Mouse (Mus musculus) liver, embryonic 11.5 days (tissue): Measurements from ENCODE around the gene Cd52. TPM values are rescaled to one million over a fixed set of nuclear protein-coding genes. Genes with fewer than 3 reads are reported as not detected.

Experiments
- ATAC-seq: fragments of 200-750 bp; cut with Nextera tagmentation; replicated peaks from 2 replicates; pipeline ENCODE4 v1.8.0; 2017; ENCODE audit warnings: moderate number of reproducible peaks, mild to moderate bottlenecking, moderate TSS enrichment, moderate library complexity; ENCODE audit not compliant: low FRiP score
- DNase-seq: peaks from one replicate; pipeline ENCODE4 v3.0.0-alpha.2; 2017; ENCODE audit warnings: low spot score
- H3K27ac ChIP-seq: fragments of 300-500 bp; sonication (generic); 2 replicates; pipeline ENCODE4 v1.5.1; 2014; ENCODE audit warnings: mild to moderate bottlenecking, low read depth, low read length, control low read depth
- H3K27me3 ChIP-seq: fragments of 300-500 bp; sonication (generic); replicated peaks from 2 replicates; pipeline ENCODE4 v1.6.1; 2014; ENCODE audit warnings: low read length, mixed read lengths; ENCODE audit not compliant: control insufficient read depth, insufficient read depth
- H3K36me3 ChIP-seq: fragments of 300-500 bp; sonication (generic); 2 replicates; pipeline ENCODE4 v1.6.1; 2014; ENCODE audit warnings: mild to moderate bottlenecking, low read length, moderate library complexity, mixed read lengths; ENCODE audit not compliant: control insufficient read depth, insufficient read depth
- H3K4me1 ChIP-seq: fragments of 300-500 bp; sonication (generic); replicated peaks from 2 replicates; pipeline ENCODE4 v1.6.1; 2014; ENCODE audit warnings: low read length, mixed read lengths; ENCODE audit not compliant: control insufficient read depth, insufficient read depth
- H3K4me2 ChIP-seq: fragments of 300-500 bp; sonication (generic); 2 replicates; pipeline ENCODE4 v1.6.1; 2014; ENCODE audit warnings: mild to moderate bottlenecking, control low read depth, moderate library complexity
- H3K4me3 ChIP-seq: fragments of 300-500 bp; sonication (generic); 2 replicates; pipeline ENCODE4 v1.5.1; 2014; ENCODE audit warnings: low read depth, low read length, control low read depth
- H3K9ac ChIP-seq: fragments of 300-500 bp; sonication (generic); 2 replicates; pipeline ENCODE4 v1.6.1; 2014; ENCODE audit warnings: low read depth, low read length, control low read depth
- H3K9me3 ChIP-seq: fragments of 300-500 bp; sonication (generic); 2 replicates; pipeline ENCODE4 v1.6.1; 2016; ENCODE audit warnings: low read length, inconsistent platforms, mixed read lengths; ENCODE audit not compliant: control insufficient read depth
- WGBS: fragments of 180-500 bp; shearing (Covaris S2); extraction: QIAGEN DNeasy Blood & Tissue Kit; methylation state at CpG from one replicate; pipeline ENCODE4 v1.1.7; 2014; 5-methylcytosine and 5-hydroxymethylcytosine counted together
- polyA plus RNA-seq: library from polyadenylated mRNA; unstranded; fragments of >200 nt; fragmentation: Nextera tagmentation; extraction: Ambion mirVana; gene quantifications from 2 replicates; pipeline ENCODE4 v1.2.1, GENCODE M21; 2014

Cd52 gene
- polyA plus RNA-seq, 1 experiment from 2014 or later = 16.4 TPM

DNA sequence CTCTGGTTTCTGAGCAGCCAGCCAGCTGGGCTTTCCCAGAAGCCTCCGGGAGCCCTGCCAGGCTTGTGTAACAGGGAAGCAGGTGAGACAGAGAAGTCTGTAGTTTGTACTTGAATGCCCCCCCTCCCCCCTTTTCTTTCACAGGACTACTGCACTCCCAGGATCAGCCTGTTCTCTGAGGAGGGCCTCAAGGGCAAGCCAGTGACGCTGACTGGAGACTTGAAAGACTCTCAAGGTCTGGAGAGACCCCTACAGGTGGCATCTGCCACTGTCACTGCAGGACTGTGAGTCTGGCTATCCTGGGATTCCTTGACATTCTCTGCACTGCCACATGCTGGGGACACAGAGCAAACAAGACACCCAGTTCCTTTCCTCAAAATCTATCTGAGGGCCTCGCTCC is 16.2 kb downstream of the Cd52 start:
- ATAC-seq (no peak), DNase-seq (no peak)
- 19% methylated on average over 3 of the region's 3 CpGs for WGBS
- Histone ChIP-seq H3K9ac (no peak overlapping the region), H3K4me2 (no peak overlapping the region), H3K27me3 (peaks cover 4% of the 10 kb centered on the region; the same call in 1 of the 2 replicates), H3K27ac (no peak overlapping the region), H3K4me3 (no peak overlapping the region), H3K36me3 (no peaks in the 10 kb centered on the region), H3K4me1 (peaks cover 13% of the 10 kb centered on the region), H3K9me3 (no peaks in the 10 kb centered on the region)

DNA sequence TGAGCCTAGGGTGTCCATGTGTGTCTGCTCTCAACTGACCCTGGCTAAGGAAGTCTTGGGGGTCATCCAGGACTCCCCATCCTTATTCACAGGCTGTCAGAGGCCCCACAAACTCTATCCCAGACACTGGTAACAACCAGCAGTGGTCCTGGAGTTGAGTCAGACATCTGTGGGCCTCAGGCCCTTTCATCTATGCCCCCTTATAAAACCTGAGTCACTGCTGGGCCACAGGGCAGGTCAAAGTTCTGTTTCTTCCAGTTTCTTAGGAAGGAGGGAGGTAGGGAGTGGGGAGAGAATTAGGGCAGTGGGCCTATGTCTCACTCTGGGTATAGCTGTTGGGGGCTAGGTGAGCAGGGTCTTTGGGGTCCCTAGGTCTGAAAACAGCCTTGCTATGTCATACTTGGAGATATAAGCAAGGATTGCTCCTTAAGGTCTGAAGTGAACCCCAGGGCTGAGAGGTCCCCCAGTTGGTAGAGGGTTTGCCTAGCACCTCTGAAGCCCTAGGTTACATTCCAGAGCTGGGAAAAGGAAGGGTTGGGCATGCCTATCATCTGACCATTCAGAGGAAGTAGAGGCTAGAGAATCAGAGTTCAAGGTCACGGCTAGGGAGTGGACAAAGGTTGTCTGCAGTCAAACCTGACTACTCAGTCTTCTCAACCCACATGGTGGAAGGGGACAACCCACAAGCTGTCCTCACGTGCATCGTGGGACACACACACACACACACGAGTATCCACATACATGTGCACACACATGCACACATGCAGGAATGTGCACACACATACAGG is 25.9 kb downstream of the Cd52 start:
- 74% methylated on average over 4 of the region's 4 CpGs for WGBS
- Histone ChIP-seq H3K36me3 (no peaks in the 10 kb centered on the region), H3K27ac (no peak overlapping the region), H3K27me3 (peaks cover 21% of the 10 kb centered on the region), H3K4me2 (no peak overlapping the region), H3K9me3 (no peaks in the 10 kb centered on the region), H3K4me1 (no peaks in the 10 kb centered on the region), H3K9ac (no peak overlapping the region), H3K4me3 (no peak overlapping the region)
- DNase-seq (no peak), ATAC-seq (no peak)

DNA sequence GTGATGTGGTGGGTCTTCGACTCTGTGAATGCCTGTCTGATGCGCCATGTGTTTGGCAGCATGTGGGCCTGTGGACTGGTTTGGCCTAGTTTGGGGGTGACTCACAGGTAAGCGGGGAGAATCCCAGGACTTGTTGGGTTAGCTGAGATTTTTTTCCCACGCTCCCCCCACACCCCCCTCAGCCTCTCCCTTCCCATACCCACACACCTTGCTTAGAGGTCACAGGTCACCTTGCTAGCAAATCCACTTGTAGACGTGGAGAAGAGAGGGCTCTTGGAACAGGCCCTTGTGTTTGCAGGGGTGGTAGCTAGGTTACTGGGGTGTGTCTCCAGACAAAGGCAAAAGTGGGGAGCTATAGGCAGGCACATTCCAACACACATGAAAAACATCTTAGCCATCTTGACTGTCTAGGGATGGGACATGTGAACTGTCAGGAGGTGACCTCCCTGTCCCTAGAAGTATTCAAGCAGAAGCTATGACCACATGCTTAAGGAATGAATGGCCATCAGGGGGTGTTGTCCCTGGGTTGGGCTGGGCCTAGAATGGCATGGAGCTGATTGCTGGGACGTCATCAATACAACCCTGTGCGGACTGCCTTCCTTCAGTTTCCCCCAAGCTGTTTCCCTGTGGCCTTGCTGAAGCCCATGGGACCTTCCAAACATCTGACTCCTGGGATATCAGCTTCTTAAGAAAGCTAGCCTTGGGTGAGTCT is 26.9 kb downstream of the Cd52 start:
- ATAC-seq (no peak), DNase-seq (no peak)
- no peaks in the 10 kb centered on the region for H3K36me3 ChIP-seq
- H3K9me3 ChIP-seq = no peaks in the 10 kb centered on the region
- no peak overlapping the region for H3K27ac ChIP-seq
- no peaks in the 10 kb centered on the region for H3K4me1 ChIP-seq
- no peak overlapping the region for H3K4me3 ChIP-seq
- H3K4me2 ChIP-seq = no peak overlapping the region
- peaks cover 25% of the 10 kb centered on the region for H3K27me3 ChIP-seq
- H3K9ac ChIP-seq = no peak overlapping the region
- 80% methylated on average over 7 of the region's 7 CpGs for WGBS

DNA sequence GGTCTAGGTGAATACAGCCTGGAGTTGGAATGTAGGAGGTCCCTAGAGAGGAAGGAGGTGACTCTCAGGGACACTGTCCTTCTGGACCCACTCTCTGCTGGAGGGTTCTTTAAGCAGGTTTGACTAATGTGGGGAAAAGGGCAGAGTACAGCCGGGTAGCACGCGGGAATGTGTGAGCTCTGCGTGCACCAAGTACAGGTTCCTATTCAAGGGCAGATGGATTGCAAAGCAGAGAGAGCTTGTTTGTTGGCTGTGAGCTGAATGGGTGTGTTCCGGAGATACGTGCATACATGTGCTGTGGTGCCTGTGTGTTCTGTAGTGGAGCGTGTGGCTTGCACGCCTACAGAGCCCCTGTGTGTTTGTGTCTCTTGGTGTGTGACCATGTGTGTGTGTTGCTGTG is 27.5 kb downstream of the Cd52 start:
- Histone ChIP-seq H3K4me1 (peaks cover 3% of the 10 kb centered on the region), H3K4me3 (no peak overlapping the region), H3K27ac (no peak overlapping the region), H3K9ac (no peak overlapping the region), H3K27me3 (peaks cover 25% of the 10 kb centered on the region), H3K36me3 (no peaks in the 10 kb centered on the region), H3K9me3 (no peaks in the 10 kb centered on the region), H3K4me2 (no peak overlapping the region)
- 87% methylated on average over 8 of the region's 8 CpGs for WGBS
- DNase-seq (no peak), ATAC-seq (no peak)

DNA sequence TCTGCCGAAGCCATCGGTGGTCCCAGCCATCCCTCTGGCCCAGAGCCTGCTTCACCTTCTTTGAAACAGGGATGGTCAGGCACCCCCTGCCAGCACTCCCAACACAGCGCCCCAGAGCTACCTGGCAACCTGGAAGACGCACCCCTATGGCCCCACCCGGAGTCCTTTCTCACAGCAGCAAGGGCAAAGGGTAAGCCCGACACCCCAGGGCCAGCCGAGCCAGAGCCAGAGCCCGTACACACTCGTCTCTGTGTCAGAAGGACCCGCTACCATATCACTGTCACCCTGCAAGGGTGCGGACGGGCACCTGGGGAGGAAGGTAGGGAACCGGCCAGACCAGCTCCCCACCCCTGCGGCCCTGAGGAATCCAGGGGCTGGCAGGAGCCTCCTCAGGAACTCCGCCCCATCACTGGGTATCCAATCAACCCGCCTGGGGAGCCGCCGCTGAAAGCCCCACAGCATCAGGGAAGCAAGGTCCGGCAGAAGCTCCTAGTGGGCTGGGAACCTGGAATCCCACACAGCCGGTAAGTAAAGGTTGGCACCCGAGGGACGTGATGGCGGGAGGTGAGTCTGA is 29.4 kb downstream of the Cd52 start:
- 28% methylated on average over 23 of the region's 23 CpGs for WGBS
- no peaks in the 10 kb centered on the region for H3K9me3 ChIP-seq
- H3K27me3 ChIP-seq = peaks cover 25% of the 10 kb centered on the region
- H3K4me2 ChIP-seq = no peak overlapping the region; the same call in 1 of the 2 replicates
- ATAC-seq (no peak), DNase-seq (no peak)
- no peaks in the 10 kb centered on the region for H3K36me3 ChIP-seq
- no peak overlapping the region for H3K27ac ChIP-seq
- no peak overlapping the region for H3K4me3 ChIP-seq
- H3K4me1 ChIP-seq = peaks cover 9% of the 10 kb centered on the region
- H3K9ac ChIP-seq = no peak overlapping the region

DNA sequence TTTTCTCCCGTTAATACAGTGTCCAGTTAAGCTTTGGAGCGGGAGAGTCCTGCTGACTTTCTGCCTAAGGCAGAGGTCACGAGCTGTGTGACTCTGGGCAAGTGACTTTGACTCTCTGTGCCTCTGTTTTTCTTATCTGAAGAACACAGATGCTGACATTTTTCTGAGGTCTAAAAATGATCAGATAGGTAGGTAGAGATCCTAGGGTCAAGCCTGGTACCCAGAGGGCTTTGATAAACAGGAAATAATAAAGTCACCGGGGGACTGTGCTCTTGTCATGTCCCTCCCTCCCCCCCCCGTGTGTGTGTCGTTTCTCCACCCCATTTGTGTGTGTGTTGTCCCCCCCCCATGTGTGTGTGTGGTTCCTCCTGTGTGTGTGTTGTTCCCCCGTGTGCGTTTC is 32.3 kb downstream of the Cd52 start:
- WGBS = 43% methylated on average over 8 of the region's 8 CpGs
- H3K9ac ChIP-seq = no peak overlapping the region
- H3K27me3 ChIP-seq = peaks cover 31% of the 10 kb centered on the region
- ATAC-seq = no peak
- no peak for DNase-seq
- no peak overlapping the region for H3K27ac ChIP-seq
- no peak overlapping the region for H3K4me2 ChIP-seq
- peaks cover 12% of the 10 kb centered on the region for H3K4me1 ChIP-seq
- no peaks in the 10 kb centered on the region for H3K36me3 ChIP-seq
- H3K4me3 ChIP-seq = no peak overlapping the region
- H3K9me3 ChIP-seq = no peaks in the 10 kb centered on the region

DNA sequence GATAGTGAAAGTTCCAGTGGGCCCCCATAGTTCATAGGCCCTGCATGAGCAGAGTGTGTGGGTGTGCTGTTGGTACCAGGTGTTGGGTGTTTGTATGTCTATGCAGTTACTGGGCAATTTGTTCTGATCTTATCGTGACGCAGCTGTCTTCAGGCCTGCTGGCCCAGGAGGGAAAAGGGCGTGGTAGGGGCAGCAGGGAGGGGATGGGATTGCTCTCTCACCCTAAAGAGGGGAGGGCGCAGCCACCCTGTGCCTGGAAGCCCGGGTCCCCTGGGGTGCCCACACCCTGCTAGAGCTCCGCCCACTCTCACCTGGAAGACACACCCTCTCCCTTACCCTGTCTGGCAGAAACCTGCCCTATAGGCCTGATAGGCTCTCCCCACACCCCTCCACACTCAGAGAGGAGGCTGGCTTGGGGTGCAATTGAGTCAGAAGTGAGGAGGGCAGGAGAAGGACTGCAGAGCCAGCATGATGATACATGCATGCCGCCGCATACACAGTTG is 32.9 kb downstream of the Cd52 start:
- Histone ChIP-seq H3K4me2 (no peak overlapping the region), H3K4me3 (no peak overlapping the region), H3K36me3 (no peaks in the 10 kb centered on the region), H3K9ac (no peak overlapping the region), H3K27me3 (peaks cover 31% of the 10 kb centered on the region), H3K9me3 (no peaks in the 10 kb centered on the region), H3K4me1 (peaks cover 12% of the 10 kb centered on the region), H3K27ac (no peak overlapping the region)
- no peak; the same call in 1 of the 2 replicates for ATAC-seq
- 52% methylated on average over 8 of the region's 8 CpGs for WGBS
- DNase-seq = no peak

DNA sequence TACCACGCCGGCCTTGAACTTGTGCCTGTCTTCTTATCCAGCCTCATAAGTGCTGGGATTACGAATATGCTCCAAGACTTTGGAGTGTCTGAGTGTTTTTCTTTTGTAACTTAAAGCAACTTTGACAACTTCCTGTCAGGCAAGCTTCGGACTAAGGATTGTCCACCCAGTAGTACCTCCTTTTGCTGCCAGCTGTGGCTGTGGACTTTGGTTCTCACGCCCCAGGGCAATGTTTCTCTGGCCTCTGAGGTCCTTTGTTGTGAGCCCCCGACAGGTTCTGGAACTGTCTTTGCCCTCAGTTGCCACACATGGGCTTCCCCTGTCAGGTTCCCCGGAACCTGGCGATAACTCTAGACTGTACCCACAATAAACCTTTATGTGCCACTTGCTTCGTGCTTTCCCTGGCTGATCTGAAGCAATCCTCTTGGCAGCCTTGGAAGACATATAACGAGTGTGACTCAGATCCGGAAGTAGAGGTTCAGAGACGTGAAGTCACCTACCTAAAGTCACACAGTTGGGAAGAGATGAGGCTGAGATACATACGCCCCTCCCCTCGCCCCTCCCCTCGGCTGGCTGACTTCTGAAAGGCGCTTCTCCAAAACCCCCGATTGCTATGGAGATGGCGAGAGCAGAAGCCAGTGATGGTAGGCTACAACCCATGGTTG is 33.6 kb downstream of the Cd52 start:
- H3K9ac ChIP-seq = no peak overlapping the region
- H3K4me2 ChIP-seq = no peak overlapping the region
- no peaks in the 10 kb centered on the region for H3K36me3 ChIP-seq
- no peak overlapping the region for H3K4me3 ChIP-seq
- H3K9me3 ChIP-seq = no peaks in the 10 kb centered on the region
- H3K4me1 ChIP-seq = peaks cover 12% of the 10 kb centered on the region
- H3K27me3 ChIP-seq = peaks cover 26% of the 10 kb centered on the region
- ATAC-seq = no peak
- WGBS = 54% methylated on average over 18 of the region's 18 CpGs
- H3K27ac ChIP-seq = no peak overlapping the region
- DNase-seq = no peak
